Mouse (Mus musculus): ENCODE data around the gene Dnal1.

The Dnal1 gene

DNA sequence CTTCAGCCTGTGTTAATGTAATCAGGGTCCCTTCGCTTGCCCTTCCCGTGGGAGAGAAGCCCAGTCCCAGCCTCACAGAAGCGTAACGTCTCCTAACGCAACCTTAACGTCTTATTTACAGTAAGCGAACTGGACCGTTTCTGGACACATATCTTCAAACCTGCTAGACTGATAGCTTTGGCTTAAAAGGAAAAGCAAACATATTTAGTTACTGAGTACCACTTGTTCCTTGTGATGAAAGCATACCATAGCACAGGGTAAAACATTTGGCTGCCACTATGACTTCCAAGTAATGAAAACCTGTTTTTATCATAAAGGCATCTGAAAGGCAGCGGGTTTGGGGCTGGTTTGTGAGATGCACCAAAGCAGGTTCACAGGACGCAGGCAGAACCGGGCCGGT, 11.7 kb downstream of the Dnal1 start:
- no peak for ATAC-seq (ENCODE audit: insufficient number of reproducible peaks, low FRiP score, low TSS enrichment)

DNA sequence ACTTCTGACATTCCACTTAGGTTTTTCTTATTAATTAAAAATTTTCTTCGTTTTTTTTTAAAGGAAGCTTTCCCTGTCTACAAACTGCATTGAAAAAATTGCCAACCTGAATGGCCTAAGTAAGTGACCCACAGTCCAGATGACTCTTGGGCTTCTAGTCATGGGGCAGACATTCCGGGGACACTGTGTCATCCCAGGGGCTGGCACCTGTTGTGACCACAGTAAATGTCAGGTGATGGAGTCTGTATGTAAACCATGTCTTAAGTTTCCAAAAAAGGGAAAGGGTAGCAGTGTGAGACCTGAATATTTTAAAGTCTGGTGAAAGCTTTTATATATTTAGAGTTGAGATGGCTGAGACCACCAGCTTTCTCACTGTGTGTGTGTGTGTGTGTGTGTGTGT, 12.7 kb downstream of the Dnal1 start:
- ATAC-seq (ENCODE audit: insufficient number of reproducible peaks, low FRiP score, low TSS enrichment): no peak

DNA sequence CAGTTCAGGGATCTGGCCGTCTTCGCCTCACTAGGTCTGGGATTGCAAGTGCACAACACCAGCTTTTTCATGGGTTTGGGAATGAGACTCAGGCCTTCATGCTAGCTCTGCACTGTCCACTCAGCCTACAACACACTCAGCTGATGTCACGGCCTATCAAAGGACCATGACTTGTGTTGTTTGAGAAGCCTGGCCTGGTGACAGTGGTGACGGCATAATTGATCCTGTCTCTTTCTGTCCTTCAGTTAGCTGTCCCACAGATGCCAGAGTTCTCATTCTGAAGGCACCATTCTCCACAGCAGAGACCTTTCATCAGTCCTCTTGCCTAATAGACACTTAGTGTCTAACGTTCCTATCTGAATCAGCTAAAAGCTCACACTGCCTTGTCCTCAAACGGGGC, 14.4 kb downstream of the Dnal1 start:
- no peak for ATAC-seq (ENCODE audit: insufficient number of reproducible peaks, low FRiP score, low TSS enrichment)

DNA sequence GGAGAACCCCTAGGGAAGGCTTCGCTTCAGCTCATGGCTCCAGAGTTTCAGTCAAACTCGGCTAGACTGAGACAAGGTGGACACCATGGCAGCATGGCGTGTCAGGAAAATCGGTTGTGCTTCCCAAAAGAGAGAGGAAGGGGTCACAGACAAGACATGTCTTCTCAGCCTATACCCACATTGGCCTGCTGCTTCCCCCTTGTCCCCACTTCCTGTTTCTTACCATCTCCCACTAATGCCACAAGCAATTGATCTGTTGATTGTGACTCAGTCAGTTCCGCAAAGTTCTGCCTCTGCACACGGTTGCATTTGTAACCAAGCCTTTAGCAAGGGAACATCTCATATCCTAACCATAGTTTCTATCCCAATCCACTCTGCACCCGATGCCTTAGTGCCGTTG, 15.8 kb downstream of the Dnal1 start:
- no peak for ATAC-seq (ENCODE audit: insufficient number of reproducible peaks, low FRiP score, low TSS enrichment)

GRCm38 (mm10) chr12:84132265-84132664, 18.1 kb downstream of the Dnal1 start:
- ATAC-seq (ENCODE audit: insufficient number of reproducible peaks, low FRiP score, low TSS enrichment): no peak

GRCm38 (mm10) chr12:84137131-84137530, 23.0 kb downstream of the Dnal1 start:
- no peak for ATAC-seq (ENCODE audit: insufficient number of reproducible peaks, low FRiP score, low TSS enrichment)

- ATAC-seq (ENCODE audit: insufficient number of reproducible peaks, low FRiP score, low TSS enrichment): no peak
Measured at GRCm38 (mm10) chr12:84140135-84140534, 26.0 kb downstream of the Dnal1 start.

DNA sequence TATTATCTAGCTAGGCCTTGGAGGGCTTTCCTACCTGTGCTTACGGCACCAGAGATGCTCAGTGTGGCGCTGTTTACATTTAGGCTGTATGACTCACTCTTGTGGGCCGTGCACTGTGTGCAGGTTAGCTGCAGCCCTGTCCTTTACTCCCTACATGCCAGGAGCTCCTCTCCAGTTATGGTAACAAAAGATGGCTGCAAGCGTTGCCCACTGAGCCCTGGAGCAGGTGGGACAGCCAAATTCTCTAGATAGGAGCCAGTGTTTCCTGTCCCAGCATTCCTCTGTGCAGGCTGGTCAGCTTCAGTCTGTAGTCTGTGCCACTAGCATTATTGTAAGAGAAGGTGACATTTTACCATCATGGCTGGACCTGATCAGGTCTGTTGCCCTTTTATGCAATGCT, 27.1 kb downstream of the Dnal1 start:
- no peak for ATAC-seq (ENCODE audit: insufficient number of reproducible peaks, low FRiP score, low TSS enrichment)

DNA sequence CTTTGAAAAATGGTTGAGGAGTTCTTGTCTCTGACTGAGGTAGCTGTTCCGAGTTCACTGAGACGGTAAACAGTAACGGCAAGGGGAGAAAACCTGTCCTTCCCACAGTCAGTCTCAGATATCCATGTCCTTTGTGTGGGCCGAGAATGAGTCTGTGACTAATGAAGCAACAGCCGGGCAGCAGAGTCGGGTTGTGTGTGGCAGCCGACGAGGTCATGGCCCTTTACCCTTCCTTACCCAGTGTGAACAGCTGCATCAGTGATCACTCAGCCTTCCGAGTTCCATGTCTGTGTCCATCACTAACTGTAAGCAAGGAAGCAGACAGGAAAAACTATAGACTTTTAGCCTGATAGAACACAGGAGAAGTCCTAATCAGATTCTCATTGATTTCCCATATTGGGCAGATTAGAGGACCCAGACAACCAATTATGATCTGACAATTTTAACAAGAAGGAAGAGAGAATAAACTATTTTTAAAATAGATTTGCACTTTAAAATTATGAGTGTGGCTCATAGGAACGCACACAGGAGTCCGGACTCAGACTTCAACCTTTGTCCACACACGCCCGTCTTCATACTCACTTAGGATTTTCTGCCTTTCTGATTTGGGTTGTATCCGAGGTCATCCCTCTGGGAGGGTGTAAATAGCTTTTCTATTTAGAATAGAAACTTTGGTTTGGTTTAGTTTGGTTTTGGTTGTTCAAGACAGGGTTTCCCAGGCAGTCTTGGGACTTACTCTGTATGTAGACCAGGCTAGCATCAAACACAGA, 28.3 kb downstream of the Dnal1 start:
- no peak for ATAC-seq (ENCODE audit: insufficient number of reproducible peaks, low FRiP score, low TSS enrichment)

DNA sequence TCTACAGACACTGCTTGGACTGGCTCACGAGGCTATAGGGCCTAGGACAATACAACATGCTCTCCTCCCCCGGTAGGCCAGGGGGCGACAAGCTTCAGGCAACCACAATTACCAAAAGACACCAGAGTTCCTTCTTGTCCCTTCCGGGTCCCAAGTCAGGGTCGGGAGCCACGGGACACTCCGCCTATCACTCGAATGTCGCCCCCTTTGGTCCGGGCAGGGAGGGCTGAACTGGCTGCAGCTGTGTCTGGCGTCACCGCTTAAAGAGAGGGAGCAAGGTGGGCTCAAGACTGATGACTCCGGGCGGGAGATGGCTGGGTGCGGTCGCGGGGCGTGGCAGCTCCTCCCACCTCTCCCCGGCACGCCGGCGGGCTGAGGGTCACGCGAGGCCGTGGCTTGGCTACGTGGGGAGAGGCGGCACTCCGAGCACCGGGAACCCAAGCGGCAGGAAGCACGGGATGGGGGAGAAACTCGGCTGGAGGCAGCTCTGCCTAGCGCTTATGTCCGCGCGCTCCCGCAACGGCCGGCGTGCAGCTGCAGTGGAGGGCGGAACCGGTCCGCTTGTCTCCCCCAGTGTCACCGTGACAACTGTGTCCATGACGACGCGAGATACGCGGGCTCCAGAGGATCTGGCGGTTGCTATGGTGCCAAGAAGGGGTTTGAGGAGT, 33.9 kb downstream of the Dnal1 start, which contains the start of gene Pnma1:
Pnma1 (minus strand) TSS at position 536 of the 668 bp plus-strand sequence.
- peak; percentile 53; the same call in 1 of the 2 replicates for ATAC-seq (ENCODE audit: insufficient number of reproducible peaks, low FRiP score, low TSS enrichment)

GRCm38 (mm10) chr12:84148622-84149012, 34.5 kb downstream of the Dnal1 start:
- ATAC-seq (ENCODE audit: insufficient number of reproducible peaks, low FRiP score, low TSS enrichment): no peak

DNA sequence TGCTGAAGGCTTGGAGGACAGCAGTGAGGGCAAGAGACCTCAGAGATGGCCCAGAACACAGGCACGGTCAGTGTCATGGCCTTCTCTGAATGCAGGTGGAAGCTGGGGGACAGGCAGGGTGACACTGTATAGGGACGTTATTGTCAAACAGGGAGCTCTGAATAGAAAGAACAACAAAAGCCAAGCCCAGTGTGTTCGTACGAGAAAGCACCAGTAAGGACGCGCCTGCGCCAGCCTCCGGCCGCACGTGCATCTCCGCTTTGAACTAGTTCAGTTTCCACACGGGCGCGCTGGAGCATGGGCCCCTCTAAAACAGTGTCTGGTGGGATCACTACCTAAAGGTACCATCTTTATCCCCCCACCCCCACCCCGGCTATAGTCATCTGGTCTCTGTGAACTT, 35.8 kb downstream of the Dnal1 start:
- ATAC-seq (ENCODE audit: insufficient number of reproducible peaks, low FRiP score, low TSS enrichment): no peak

DNA sequence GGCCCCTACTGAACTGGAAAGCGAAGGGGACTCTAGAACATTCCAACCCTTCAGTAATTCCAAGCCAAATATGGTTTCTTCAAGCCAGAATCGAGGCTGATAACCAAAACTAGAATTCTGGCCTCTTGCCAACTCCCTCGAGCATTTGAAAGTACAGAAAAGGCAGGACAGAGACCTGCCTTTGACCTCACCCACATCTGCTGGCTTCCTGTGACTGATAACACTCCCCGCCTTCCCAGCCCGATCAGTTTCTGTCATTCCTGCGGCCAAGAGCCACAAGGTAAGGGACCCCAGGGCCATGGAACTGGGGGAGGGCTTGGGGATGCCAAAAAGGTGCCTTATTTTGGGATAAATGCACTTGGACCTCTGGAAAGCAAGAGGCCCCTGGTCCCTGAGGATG, 36.8 kb downstream of the Dnal1 start:
- no peak for ATAC-seq (ENCODE audit: insufficient number of reproducible peaks, low FRiP score, low TSS enrichment)

DNA sequence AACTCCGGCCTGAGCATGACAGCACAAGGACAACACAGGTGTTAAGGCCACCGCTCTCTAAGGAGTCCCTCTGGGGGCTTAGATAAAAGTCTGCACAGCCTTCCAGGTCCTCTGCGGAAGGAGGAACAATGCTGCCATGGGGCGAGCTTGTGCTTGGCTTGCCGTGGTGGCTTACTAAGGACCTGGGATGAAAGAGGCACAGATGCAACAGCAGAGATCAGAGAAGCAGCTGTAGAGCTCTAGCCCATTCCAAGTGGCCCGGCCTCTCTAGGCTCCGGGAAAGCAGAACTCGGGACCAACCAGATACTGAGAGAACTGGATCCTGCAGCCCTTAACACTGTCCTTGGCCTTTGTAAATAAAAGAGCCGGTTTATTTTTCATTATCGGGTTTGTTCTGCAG, 37.7 kb downstream of the Dnal1 start:
- ATAC-seq (ENCODE audit: insufficient number of reproducible peaks, low FRiP score, low TSS enrichment): no peak

GRCm38 (mm10) chr12:84152352-84153190, 38.4 kb downstream of the Dnal1 start:
- no peak for ATAC-seq (ENCODE audit: insufficient number of reproducible peaks, low FRiP score, low TSS enrichment)

DNA sequence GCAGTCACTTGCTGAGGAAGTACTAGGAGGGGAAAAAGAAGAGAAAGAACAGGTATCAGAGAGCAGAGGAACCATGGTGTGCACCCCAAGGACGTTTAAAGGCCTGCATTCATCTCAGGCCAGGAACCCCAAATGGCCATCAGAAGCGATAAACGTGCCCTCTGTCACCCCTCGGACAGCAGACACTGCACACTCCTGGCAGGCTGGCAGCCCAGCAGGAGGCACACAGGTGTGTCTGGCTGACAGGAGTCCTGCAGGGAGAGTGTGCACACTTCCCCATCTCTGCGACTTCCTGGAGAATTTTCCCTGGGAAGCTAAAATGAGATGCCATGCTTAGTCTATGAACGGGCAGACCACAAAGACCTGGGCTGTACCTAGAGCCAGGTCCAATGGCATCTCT, 39.2 kb downstream of the Dnal1 start:
- ATAC-seq (ENCODE audit: insufficient number of reproducible peaks, low FRiP score, low TSS enrichment): no peak

GRCm38 (mm10) chr12:84154786-84155522, 40.8 kb downstream of the Dnal1 start:
- ATAC-seq (ENCODE audit: insufficient number of reproducible peaks, low FRiP score, low TSS enrichment): peak; percentile 87

- peak; percentile 28; the same call in 1 of the 2 replicates for ATAC-seq (ENCODE audit: insufficient number of reproducible peaks, low FRiP score, low TSS enrichment)
Measured at GRCm38 (mm10) chr12:84155523-84155871, 41.3 kb downstream of the Dnal1 start.

- ATAC-seq (ENCODE audit: insufficient number of reproducible peaks, low FRiP score, low TSS enrichment): no peak
Measured at GRCm38 (mm10) chr12:84156210-84156609, 42.0 kb downstream of the Dnal1 start.

GRCm38 (mm10) chr12:84158156-84158555, 44.0 kb downstream of the Dnal1 start:
- no peak for ATAC-seq (ENCODE audit: insufficient number of reproducible peaks, low FRiP score, low TSS enrichment)
